Mouse (Mus musculus): ENCODE measurements around the gene Cpt1c. TPM values are rescaled to one million over a fixed set of nuclear protein-coding genes. Genes with fewer than 3 reads are reported as not detected.

Cpt1c gene
- total RNA-seq, 2 experiments from 2014 or later: 93.4 to 95.5 TPM

GRCm38 (mm10) chr7:44952611-44953306 is 21.9 kb downstream of the Cpt1c start:
- intact Hi-C loops (cut with DNase I): no loop called here

DNA sequence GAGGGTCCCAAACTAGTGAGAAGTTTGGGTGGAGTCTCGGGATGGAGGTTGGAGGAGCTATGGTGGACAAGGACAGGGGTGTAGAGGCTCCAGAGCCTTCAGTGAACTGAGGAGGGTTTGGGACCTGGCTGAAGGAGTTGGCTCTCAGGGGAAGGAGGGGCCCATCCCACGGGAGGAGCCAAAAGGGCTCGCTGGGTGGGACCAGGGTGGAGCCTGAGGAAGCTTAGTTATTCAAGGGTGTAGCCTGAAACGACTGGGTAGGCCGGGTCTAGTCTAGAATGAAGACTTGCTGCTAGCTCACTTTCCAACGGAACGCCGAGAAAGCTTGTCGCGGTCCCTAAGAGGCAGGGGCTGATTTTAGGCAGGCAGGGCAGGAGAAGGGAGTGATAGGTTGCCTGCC is 22.7 kb downstream of the Cpt1c start:
- intact Hi-C loops (cut with DNase I): no loop called here
- peak in 1 of 2 experiments; percentile 80 for DNase-seq (ENCODE audit: extremely low spot score in 1 of 2, low spot score in 2 of 2)

More at GRCm38 (mm10) chr7:44952611-44953306, 21.9 kb downstream of the Cpt1c start:
- peak; percentile 79 to 95 for DNase-seq (ENCODE audit: extremely low spot score in 1 of 2, low spot score in 2 of 2)

DNA sequence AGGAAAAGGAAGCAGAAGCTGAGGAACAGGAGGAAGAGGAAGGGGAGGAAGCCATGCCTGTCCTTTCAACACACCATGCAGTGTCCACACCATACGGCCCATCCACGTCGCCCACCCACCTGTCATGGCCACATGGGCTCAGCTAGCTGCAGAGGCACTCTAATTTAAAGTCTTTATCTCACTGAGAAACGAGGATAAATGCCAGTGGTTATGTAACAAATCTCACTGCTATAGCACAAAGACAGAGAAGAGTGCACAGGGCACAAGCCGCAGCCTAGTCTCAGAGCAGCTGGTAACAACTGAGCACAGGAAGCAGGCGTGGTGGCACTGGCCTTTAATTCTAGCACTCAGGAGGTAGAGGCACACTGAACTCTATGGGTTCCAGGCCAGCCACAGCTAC is 24.7 kb downstream of the Cpt1c start:
- peak in 1 of 2 experiments; percentile 19 for DNase-seq (ENCODE audit: extremely low spot score in 1 of 2, low spot score in 2 of 2)

DNA sequence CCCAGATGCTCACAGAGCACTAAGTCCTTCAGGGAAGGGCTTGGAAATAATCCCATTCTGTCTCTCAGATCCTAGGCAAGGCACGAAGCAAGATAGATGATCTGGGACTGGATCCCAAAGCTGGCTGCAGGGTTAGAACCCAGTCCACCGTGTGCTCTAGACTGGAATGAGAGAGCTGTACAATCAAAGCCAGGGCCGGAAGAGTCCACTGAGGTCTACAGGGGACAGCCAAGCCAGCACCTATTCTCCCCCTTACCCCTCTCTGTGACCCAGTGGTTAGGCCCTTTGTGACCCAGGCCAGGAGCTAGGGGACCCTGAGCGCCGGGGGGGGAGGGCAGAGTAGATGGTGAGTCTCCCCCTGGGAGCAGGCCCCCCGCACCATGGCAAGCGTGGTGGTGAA is 31.7 kb downstream of the Cpt1c start, which contains the start of gene Tsks:
Gene Tsks, plus strand, starts transcription at position 301 of the 400 bp plus-strand sequence.
- intact Hi-C loops (cut with DNase I): no loop called here

More for the DNA sequence above, 24.7 kb downstream of the Cpt1c start:
- intact Hi-C loops (cut with DNase I): no loop called here

GRCm38 (mm10) chr7:44938680-44939079 is 36.0 kb downstream of the Cpt1c start:
- intact Hi-C loops (cut with DNase I): no loop called here
- no peak for DNase-seq (ENCODE audit: extremely low spot score in 1 of 2, low spot score in 2 of 2)

More for the DNA sequence above, 31.7 kb downstream of the Cpt1c start, which contains the start of gene Tsks:
- DNase-seq (ENCODE audit: extremely low spot score in 1 of 2, low spot score in 2 of 2): peak in 1 of 2 experiments; percentile 16

GRCm38 (mm10) chr7:44929204-44930151 is 45.2 kb downstream of the Cpt1c start, which contains the start of gene Ap2a1:
Gene Ap2a1, minus strand, starts transcription at chr7:44929496.
- intact Hi-C loops (cut with DNase I): loop anchor here (5.0 kb wide), 1 partner anchor 43 kb away; the partner anchor contains the start of gene Cpt1c
- DNase-seq (ENCODE audit: extremely low spot score in 1 of 2, low spot score in 2 of 2): peak; percentile 100

DNA sequence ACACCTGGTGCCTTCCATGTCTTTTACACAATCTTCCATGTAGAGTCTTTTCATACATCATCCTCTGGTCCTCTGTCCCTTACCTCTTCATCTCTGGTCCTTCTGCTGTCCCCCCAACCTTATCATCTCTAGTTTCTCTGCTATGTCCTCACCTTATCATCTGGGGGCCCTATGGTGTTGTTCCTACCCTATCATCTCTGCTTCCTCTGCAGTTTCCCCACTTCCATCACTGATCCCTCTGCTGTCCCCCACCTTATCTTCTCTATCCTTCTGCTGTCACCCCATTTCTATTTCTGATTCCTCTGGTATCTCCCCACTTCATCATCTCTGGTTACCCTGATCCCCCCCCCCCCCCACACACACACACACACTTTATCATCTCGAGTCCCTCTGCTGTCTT is 46.1 kb downstream of the Cpt1c start:
- intact Hi-C loops (cut with DNase I): no loop called here
- no peak for DNase-seq (ENCODE audit: extremely low spot score in 1 of 2, low spot score in 2 of 2)

- DNase-seq (ENCODE audit: extremely low spot score in 1 of 2, low spot score in 2 of 2): no peak
- intact Hi-C loops (cut with DNase I): no loop called here
Measured at GRCm38 (mm10) chr7:44925468-44925867, 49.2 kb downstream of the Cpt1c start.

- intact Hi-C loops (cut with DNase I): loop anchor here (5.0 kb wide), 1 partner anchor 35 kb away; no protein-coding TSS in a partner anchor
- no peak for DNase-seq (ENCODE audit: extremely low spot score in 1 of 2, low spot score in 2 of 2)
Measured at GRCm38 (mm10) chr7:44922530-44922929, 52.1 kb downstream of the Cpt1c start.

- intact Hi-C loops (cut with DNase I): no loop called here
- DNase-seq (ENCODE audit: extremely low spot score in 1 of 2, low spot score in 2 of 2): no peak
Measured at GRCm38 (mm10) chr7:44919127-44919526, 55.5 kb downstream of the Cpt1c start.

- intact Hi-C loops (cut with DNase I): no loop called here
- DNase-seq (ENCODE audit: extremely low spot score in 1 of 2, low spot score in 2 of 2): no peak
Measured at GRCm38 (mm10) chr7:44918219-44918618, 56.4 kb downstream of the Cpt1c start.

DNA sequence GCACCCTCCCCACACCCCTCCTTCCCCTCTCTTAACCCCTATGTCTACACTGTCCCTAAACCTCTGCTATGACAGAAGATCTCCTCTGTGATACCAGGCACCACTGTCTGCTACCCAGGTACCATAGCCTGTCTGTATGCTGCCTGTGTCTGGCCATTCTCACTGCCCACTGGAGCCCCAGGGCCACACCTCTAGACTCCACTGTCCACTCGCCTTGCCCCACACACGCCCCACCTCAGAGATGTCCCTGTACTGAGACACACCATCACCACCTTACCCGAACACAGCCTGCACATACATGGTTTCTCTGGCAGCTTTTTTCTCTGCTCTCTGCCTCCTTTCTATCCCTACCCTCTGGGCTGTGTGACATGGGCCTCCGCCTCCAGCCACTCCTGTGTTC is 57.8 kb downstream of the Cpt1c start:
- DNase-seq (ENCODE audit: extremely low spot score in 1 of 2, low spot score in 2 of 2): no peak
- intact Hi-C loops (cut with DNase I): no loop called here

- peak in 1 of 2 experiments; percentile 74 for DNase-seq (ENCODE audit: extremely low spot score in 1 of 2, low spot score in 2 of 2)
- intact Hi-C loops (cut with DNase I): no loop called here
Measured at GRCm38 (mm10) chr7:44916191-44916590, 58.5 kb downstream of the Cpt1c start.

DNA sequence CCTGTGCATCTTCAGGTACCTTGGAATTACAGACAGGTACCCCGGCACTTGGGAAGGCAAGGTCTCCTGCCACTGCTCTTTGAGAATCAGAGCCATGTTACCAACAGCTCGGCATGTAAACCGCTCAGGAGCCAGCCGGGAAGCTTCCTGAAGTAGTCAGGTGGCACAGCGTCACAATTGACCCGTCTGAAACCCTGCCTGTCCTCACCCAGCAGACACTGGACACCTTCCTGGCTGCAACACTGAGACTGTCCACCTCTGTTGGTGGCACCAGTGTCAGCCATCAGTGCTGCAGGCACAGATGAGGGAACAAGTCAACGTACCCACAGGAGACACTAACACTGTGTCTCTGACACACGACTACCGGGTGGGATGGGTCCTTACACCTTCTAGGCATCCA is 59.3 kb downstream of the Cpt1c start:
- DNase-seq (ENCODE audit: extremely low spot score in 1 of 2, low spot score in 2 of 2): no peak
- intact Hi-C loops (cut with DNase I): no loop called here

GRCm38 (mm10) chr7:44914396-44914795 is 60.3 kb downstream of the Cpt1c start:
- intact Hi-C loops (cut with DNase I): no loop called here
- no peak for DNase-seq (ENCODE audit: extremely low spot score in 1 of 2, low spot score in 2 of 2)

Small RNA genes lying within 50 kb of the gene (microRNA-seq; reads per million reads assigned to microRNA genes)
- 5.2 reads per million, percentile 18 among the genes with 10 or more reads in this experiment for gene Mir7054

Other genes starting within 250 kb of the Cpt1c start
- 10 to 100 TPM; 24.5 to 30.8 TPM for gene Vrk3, start 226.4 kb downstream of the Cpt1c start, total RNA-seq (2021)
- gene Zfp473, start 223.8 kb downstream of the Cpt1c start, total RNA-seq (2021): under 1 TPM; 0.79 to 0.81 TPM
- 10 to 100 TPM; 39.8 to 42.9 TPM for gene Nup62, start 158.8 kb downstream of the Cpt1c start, total RNA-seq (2021)
- gene Il4i1, start 158.5 kb downstream of the Cpt1c start, total RNA-seq (2021): 1 to 10 TPM; 1.1 to 2.7 TPM
- gene Atf5, start 158.2 kb downstream of the Cpt1c start, total RNA-seq (2021): 10 to 100 TPM; 23.6 to 24.1 TPM
- 10 to 100 TPM; 69.6 to 74.9 TPM for gene Akt1s1, start 125.9 kb downstream of the Cpt1c start, total RNA-seq (2021)
- gene Tbc1d17, start 125.8 kb downstream of the Cpt1c start, total RNA-seq (2021): 10 to 100 TPM; 43.2 to 61.0 TPM
- 10 to 100 TPM; 28.1 to 31.1 TPM for gene Pnkp, start 117.7 kb downstream of the Cpt1c start, total RNA-seq (2021)
- 100 to 1,000 TPM; 251 to 269 TPM for gene Ptov1, start 105.1 kb downstream of the Cpt1c start, total RNA-seq (2021)
- 100 to 1,000 TPM in 1 of 2 experiments, 10 to 100 TPM in 1; 98.0 to 110 TPM for gene Med25, start 82.1 kb downstream of the Cpt1c start, total RNA-seq (2021)
- 10 to 100 TPM; 17.8 to 19.0 TPM for gene Fuz, start 78.8 kb downstream of the Cpt1c start, total RNA-seq (2021)
- gene Ap2a1, start 45.4 kb downstream of the Cpt1c start, total RNA-seq (2021): 100 to 1,000 TPM; 356 to 358 TPM
- 1 to 10 TPM; 1.0 to 1.7 TPM for gene Tsks, start 31.6 kb downstream of the Cpt1c start, total RNA-seq (2021)
- 100 to 1,000 TPM; 253 to 257 TPM for gene Prmt1, start 11.7 kb upstream of the Cpt1c start, total RNA-seq (2021)
- 10 to 100 TPM; 25.5 to 32.2 TPM for gene Irf3, start 22.8 kb upstream of the Cpt1c start, total RNA-seq (2021)
- 1 to 10 TPM; 3.8 to 5.1 TPM for gene Bcl2l12, start 23.9 kb upstream of the Cpt1c start, total RNA-seq (2021)
- gene Scaf1, start 41.5 kb upstream of the Cpt1c start, total RNA-seq (2021): 100 to 1,000 TPM; 156 to 160 TPM
- 1 to 10 TPM; 8.7 to 9.6 TPM for gene Rras, start 43.1 kb upstream of the Cpt1c start, total RNA-seq (2021)
- gene Prr12, start 78.0 kb upstream of the Cpt1c start, total RNA-seq (2021): 10 to 100 TPM; 67.4 to 68.0 TPM
- 10 to 100 TPM; 50.1 to 52.3 TPM for gene Nosip, start 87.6 kb upstream of the Cpt1c start, total RNA-seq (2021)
- gene Prrg2, start 87.8 kb upstream of the Cpt1c start, total RNA-seq (2021): 1 to 10 TPM; 5.3 to 9.0 TPM
- gene Rcn3, start 117.4 kb upstream of the Cpt1c start, total RNA-seq (2021): 1 to 10 TPM; 6.4 to 7.5 TPM
- 10 to 100 TPM; 16.5 to 18.7 TPM for gene Fcgrt, start 129.0 kb upstream of the Cpt1c start, total RNA-seq (2021)
- gene Rps11, start 149.6 kb upstream of the Cpt1c start, total RNA-seq (2021): 100 to 1,000 TPM; 482 to 530 TPM
- gene Rpl13a, start 153.9 kb upstream of the Cpt1c start, total RNA-seq (2021): 100 to 1,000 TPM; 739 TPM
- gene Gm45713, start 161.4 kb upstream of the Cpt1c start, total RNA-seq (2021): not detected
- 1 to 10 TPM; 2.7 to 3.3 TPM for gene Flt3l, start 161.6 kb upstream of the Cpt1c start, total RNA-seq (2021)
- gene Pih1d1, start 179.5 kb upstream of the Cpt1c start, total RNA-seq (2021): 10 to 100 TPM; 60.0 to 66.7 TPM
- 10 to 100 TPM; 13.3 to 16.7 TPM for gene Aldh16a1, start 179.7 kb upstream of the Cpt1c start, total RNA-seq (2021)
- 1,000 to 10,000 TPM; 1,057 to 1,070 TPM for gene Slc17a7, start 189.1 kb upstream of the Cpt1c start, total RNA-seq (2021)
- under 1 TPM in 1 of 2 experiments, not detected in 1; 0.17 TPM for gene Gfy, start 204.7 kb upstream of the Cpt1c start, total RNA-seq (2021)
- gene Pth2, start 206.1 kb upstream of the Cpt1c start, total RNA-seq (2021): not detected
- 1 to 10 TPM; 2.0 to 2.3 TPM for gene Ccdc155, start 230.0 kb upstream of the Cpt1c start, total RNA-seq (2021)
- 10 to 100 TPM; 16.3 to 18.7 TPM for gene Dkkl1, start 237.3 kb upstream of the Cpt1c start, total RNA-seq (2021)
- gene Tead2, start 240.9 kb upstream of the Cpt1c start, total RNA-seq (2021): 1 to 10 TPM; 6.6 to 6.8 TPM

Measured in left cerebral cortex, postnatal 10 days (tissue).